Mouse (Mus musculus) retina, postnatal 1 day (tissue): Measurements from ENCODE around the gene Rufy3.
A peak's percentile ranks its signal among the peaks of the same experiment; 100 is the strongest.

ENCODE experiments used
- DNase-seq: peaks from one replicate; pipeline ENCODE4 v3.0.0-alpha.2; 2012

The Rufy3 gene

GRCm38 (mm10) chr5:88629987-88630386 is 65.1 kb downstream of the Rufy3 start:
- no peak for DNase-seq

- DNase-seq, result no peak
Measured at GRCm38 (mm10) chr5:88630883-88631282, 66.0 kb downstream of the Rufy3 start.

DNA sequence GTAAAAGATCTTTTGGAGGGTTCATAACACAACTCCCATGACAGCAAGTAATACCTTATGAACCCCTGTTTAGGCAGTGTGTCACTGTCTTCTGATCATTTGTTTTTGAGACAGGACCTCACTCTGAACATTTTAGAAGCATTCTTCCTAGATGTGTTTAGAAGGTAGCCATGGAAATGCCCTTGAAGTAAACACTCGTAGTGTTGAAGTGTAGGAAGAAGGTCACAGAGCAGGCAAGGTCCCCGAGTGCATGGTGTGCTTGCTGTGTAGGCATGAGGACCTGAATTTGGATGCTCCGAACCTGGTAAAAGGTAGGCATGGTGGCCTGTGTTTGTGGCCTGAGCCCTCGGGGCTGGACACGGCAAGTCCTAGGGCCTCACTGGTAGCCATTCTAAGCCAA is 66.7 kb downstream of the Rufy3 start:
- no peak for DNase-seq

GRCm38 (mm10) chr5:88632463-88632862 is 67.6 kb downstream of the Rufy3 start:
- no peak for DNase-seq

DNA sequence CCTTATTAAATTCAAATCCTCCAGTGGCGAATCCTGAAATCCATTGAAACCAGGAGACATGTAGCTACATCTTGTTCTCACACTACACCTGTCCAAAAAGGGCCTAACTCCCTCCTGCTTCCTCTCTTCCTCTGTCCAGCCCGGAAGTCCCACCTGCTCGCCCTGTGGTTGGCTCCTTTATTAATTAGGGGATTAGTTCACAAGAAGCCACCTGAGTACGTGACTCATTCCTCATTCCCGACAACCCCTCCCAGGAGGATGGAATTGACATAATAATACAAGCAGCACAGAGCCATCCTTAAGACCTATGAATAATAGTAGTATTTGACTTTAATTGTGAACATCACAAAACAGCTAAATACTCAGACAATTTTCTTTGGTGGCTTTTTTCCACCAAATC is 69.2 kb downstream of the Rufy3 start:
- DNase-seq, result no peak

DNA sequence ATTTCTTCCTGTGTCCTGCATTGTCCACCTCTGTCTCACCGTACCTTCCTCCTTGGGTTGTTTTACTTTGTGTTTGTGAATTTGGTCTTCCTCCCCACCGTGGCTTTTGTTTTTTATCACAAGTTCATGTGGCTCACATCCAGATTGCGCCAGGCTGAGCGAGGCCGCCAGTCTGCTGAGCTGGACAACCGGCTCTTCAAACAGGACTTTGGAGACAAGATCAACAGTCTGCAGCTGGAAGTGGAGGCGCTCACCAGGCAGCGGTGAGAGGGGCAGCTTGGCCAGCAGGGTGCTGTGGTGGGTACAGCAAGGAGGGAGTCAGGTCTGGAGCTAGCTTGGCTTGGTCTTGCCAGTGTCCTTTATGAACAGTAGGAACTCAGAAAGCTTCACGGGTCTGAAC is 77.9 kb downstream of the Rufy3 start:
- DNase-seq, result no peak

DNA sequence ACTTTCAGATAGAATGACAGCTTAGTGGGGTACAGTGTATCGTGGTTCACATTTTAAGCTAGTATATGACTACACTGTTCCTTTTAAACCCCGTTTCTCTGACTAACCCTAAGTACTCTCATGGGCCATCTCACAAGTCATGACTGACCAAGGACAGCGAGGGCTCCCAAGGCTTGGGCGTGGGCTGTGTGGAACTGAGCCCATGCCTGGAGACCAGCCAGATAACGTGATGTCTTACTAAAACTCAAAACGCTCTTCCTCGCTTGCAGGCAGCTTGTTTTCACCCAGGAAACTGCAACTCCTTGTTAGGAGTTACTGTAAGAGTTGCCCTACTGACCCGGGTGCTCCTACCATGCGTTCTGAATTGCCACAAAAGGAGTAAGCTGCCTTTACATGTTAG is 78.7 kb downstream of the Rufy3 start:
- no peak for DNase-seq

- DNase-seq, result no peak
Measured at GRCm38 (mm10) chr5:88644901-88645300, 80.1 kb downstream of the Rufy3 start.

GRCm38 (mm10) chr5:88645405-88645804 is 80.6 kb downstream of the Rufy3 start:
- DNase-seq, result no peak

- no peak for DNase-seq
Measured at GRCm38 (mm10) chr5:88649250-88650173, 84.7 kb downstream of the Rufy3 start.

GRCm38 (mm10) chr5:88652589-88652988 is 87.7 kb downstream of the Rufy3 start:
- no peak for DNase-seq

DNA sequence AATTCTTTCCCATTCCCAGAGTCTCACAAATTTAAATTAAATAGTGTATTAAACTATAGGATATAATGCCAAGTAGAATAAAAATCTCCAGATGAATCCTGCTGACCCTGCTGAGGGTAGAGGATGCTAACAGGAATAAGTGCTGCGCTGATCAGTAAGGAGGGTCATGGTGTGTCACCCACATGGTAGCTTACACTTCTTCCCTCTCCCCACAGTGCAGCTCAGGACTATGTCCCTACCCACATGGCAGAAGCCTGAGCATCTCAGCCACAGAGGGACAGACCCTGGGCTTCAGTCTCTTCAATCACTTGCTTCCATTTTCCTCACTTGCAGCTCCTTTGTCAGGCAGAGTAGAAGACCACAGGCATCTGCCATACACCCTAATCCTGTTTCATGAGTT is 93.0 kb downstream of the Rufy3 start:
- DNase-seq, result no peak

GRCm38 (mm10) chr5:88663151-88663550 is 98.3 kb downstream of the Rufy3 start:
- no peak for DNase-seq

GRCm38 (mm10) chr5:88663875-88664274 is 99.0 kb downstream of the Rufy3 start:
- DNase-seq, result no peak

- no peak for DNase-seq
Measured at GRCm38 (mm10) chr5:88674703-88675442, 110.0 kb downstream of the Rufy3 start.

DNA sequence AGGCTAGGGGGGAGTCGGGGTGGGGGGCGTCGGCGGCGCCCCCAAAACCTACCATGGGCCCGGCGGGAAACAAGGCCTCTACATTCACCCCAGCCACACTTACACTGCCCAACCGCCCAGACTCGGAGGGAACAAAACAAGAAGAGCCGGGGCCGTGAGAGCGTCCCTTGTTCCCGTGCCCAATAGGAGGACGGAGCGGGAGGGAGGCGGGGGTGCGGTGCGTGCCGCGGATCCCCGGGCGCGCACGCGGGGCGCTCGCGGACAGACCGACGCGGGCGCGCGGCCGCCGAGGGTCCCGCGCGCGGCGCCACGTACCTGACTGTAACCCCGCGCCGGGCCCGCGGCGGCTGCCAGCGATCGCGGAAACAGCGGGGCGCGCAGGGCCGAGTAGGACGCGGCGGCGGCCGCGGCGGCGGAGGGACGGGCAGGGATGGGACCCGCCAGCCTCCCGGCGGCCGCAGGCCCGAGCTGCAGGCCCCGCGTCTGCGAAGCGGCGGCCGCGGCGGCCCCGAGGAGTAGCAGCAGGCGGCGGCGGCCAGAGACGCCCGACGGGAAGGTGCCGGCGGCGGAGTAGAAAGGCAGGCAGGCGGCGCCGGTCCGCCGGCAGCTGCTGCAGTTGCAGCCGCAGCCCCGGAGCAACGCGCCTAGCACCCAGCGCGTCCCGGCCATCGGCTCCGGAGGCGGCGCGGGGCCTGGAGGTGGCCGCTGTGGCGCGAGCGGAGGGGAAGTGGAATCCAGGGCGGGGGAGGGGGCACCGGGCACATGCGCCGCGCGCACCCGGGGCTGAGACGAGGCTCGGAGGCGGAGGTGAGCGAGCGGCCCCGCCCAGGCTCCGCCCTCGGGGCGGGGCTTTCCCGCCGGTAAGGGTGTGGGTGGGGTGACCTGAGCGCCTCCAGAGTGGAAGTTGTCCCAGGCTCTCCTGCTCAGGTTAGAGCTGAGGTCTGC is 110.9 kb downstream of the Rufy3 start, which contains the start of gene Grsf1:
Gene Grsf1, minus strand, starts transcription at position 729 of the 945 bp plus-strand sequence.
- DNase-seq, result peak; percentile 93

- DNase-seq, result no peak
Measured at GRCm38 (mm10) chr5:88678929-88679328, 114.1 kb downstream of the Rufy3 start.

DNA sequence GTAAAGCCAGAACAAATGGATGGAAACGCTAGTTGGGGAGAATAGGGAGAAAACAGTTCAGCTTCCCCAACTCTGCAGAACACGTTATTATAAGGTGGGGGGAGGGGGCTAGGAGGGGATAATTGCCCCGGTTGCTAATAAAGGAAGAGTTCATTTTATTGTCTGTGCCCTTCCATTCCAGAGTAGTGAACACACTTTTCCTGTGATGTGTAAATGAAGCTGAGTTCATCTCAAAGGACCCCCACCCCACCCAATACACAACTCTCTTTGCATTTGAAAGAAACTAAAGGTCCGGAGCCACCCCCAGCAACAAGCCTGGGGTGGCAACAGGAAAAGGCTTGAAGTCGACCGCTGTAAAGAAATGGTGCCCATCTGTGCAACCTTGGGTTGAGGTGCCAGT is 114.5 kb downstream of the Rufy3 start:
- DNase-seq, result no peak

DNA sequence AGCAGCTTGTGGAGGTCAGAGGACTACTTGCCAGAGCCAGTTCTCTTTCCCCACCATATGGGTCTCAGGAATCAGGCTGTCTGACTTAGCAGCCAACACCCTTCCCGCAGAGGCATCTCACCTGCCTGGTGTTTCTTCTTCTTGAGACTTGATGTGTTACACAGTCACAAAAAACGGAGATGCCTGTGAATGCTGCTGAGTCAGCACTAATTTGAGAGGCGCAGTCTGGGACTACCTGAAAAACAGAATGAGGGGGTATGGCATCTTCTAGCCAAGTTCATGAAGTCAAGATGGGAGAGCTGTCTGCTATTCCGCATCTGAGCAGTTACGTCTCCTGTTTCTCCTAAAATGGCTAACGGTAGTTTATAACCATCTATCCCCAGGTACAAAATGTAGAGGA is 115.7 kb downstream of the Rufy3 start:
- no peak for DNase-seq

- DNase-seq, result no peak
Measured at GRCm38 (mm10) chr5:88683706-88684105, 118.9 kb downstream of the Rufy3 start.

DNA sequence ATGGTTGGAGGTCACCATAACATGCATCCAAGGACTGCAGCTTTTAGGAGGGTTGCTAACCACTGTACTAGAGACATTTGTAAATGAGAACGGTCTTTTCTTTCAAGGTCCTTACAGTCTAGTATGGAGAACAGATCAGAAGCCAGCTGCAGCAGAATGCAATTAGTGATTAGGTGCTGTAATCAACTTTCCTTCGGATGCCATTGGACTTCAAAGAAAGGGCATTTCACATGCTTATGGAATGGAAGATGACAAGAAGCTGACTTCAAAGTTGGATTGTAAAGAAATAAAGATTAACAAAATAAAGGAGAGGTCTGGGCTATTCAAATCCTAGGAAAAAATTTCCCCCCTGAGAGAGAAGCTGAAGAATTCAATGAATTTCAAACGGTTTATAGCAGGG is 119.4 kb downstream of the Rufy3 start:
- DNase-seq, result no peak

- no peak for DNase-seq
Measured at GRCm38 (mm10) chr5:88685306-88685705, 120.5 kb downstream of the Rufy3 start.

DNA sequence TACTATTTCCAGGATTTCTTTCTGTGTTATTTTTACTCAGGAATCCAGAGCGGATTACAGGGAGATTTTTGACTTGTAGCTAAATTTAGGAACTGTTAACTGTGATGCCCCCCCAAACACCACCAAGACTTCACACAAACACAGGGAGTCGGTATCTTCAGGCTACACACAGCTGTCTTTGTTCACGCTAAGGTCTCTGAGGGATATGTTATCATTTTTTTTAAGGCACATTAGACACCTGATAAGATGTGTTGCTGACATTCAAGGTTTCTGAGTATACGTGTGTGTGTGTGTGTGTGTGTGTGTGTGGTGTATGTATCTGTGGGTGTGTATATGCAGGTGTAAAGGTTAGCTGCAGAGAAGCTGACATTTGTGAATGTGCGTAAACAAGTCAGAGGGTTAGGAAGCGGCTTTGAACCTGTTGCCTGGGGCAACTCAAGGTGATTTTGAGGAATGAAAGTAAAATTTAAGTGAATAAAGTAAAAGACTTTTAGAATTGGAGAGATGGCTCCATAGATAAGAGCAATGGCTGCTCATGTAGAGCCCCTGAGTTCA is 121.0 kb downstream of the Rufy3 start:
- DNase-seq, result no peak
